ENCODE assay signal across 18 mouse cellular contexts in genomic region chr7:98145402-98145801, GRCm38 (mm10). TPM values are rescaled to one million over a fixed set of nuclear protein-coding genes. Genes with fewer than 3 reads are reported as not detected.
DNase-seq lines count a peak whose midpoint lies in the region; ATAC-seq and TF ChIP-seq lines count a peak whose summit lies in the region.
"Had no signal": no experiment of that assay in that cellular context is flagged by ENCODE, and none has a peak within 500 bp of the region (broad histone marks: within the 10 kb centered on the region; RNA-seq: fewer than 3 reads in every experiment).

Gene Omp, minus strand, starts transcription at chr7:98145502.

- no peak for DNase-seq in forebrain, embryonic 14.5 days (ENCODE audit: low spot score)
- DNase-seq in layer of hippocampus, adult 2 months (ENCODE audit: low spot score in 2 of 2), result no peak
- DNase-seq in layer of hippocampus, postnatal 36 days, result no peak
- DNase-seq in liver, embryonic 11.5 days (ENCODE audit: low spot score), result no peak
- DNase-seq: adrenal gland, adult 8-10 months; cerebellum, adult 2 months; gastrocnemius, postnatal 14 days; heart, adult 2 months; heart, postnatal 36 days had no signal

- no peaks in the 10 kb centered on the region for H3K9me3 ChIP-seq in forebrain, embryonic 14.5 days (replicated peaks; ENCODE audit: control insufficient read depth, low read length)
- H3K9me3 ChIP-seq in forebrain, embryonic 15.5 days, result no peaks in the 10 kb centered on the region
- H3K9me3 ChIP-seq in E14TG2a.4 (ENCODE audit: low read length), result no peaks in the 10 kb centered on the region
- no peaks in the 10 kb centered on the region for H3K9me3 ChIP-seq in embryonic facial prominence, embryonic 15.5 days (replicated peaks)
- H3K9me3 ChIP-seq in liver, embryonic 11.5 days (ENCODE audit: control insufficient read depth, low read length), result no peaks in the 10 kb centered on the region
- no peaks in the 10 kb centered on the region for H3K9me3 ChIP-seq in intestine, embryonic 16.5 days (ENCODE audit: control insufficient read depth, low read length)
- H3K9me3 ChIP-seq: forebrain, embryonic 13.5 days; G1E; heart, embryonic 12.5 days; intestine, embryonic 15.5 days had no signal

- 0 out of 2 replicates have a peak, but pooled peaks cover 3% of the 10 kb centered on the region for H3K36me3 ChIP-seq in forebrain, embryonic 14.5 days (ENCODE audit: control insufficient read depth, insufficient read depth, low read length)
- no peaks in the 10 kb centered on the region for H3K36me3 ChIP-seq in forebrain, embryonic 15.5 days
- H3K36me3 ChIP-seq in E14TG2a.4 (ENCODE audit: insufficient read depth, low read length), result peaks cover 26% of the 10 kb centered on the region
- no peaks in the 10 kb centered on the region for H3K36me3 ChIP-seq in embryonic facial prominence, embryonic 15.5 days
- peaks cover 5% of the 10 kb centered on the region; the same call in 1 of the 2 replicates for H3K36me3 ChIP-seq in liver, embryonic 11.5 days (ENCODE audit: control insufficient read depth, insufficient read depth, low read length)
- no peaks in the 10 kb centered on the region for H3K36me3 ChIP-seq in intestine, embryonic 16.5 days (ENCODE audit: control insufficient read depth, insufficient read depth, low read length)
- H3K36me3 ChIP-seq: G1E; heart, embryonic 12.5 days; intestine, embryonic 15.5 days had no signal

- H3K27me3 ChIP-seq in forebrain, embryonic 14.5 days (replicated peaks; ENCODE audit: control insufficient read depth, insufficient read depth, low read length), result no peaks in the 10 kb centered on the region
- H3K27me3 ChIP-seq in forebrain, embryonic 15.5 days, result no peaks in the 10 kb centered on the region
- H3K27me3 ChIP-seq in E14TG2a.4 (ENCODE audit: insufficient read depth, low read length), result peaks cover 23% of the 10 kb centered on the region
- no peaks in the 10 kb centered on the region for H3K27me3 ChIP-seq in embryonic facial prominence, embryonic 15.5 days
- H3K27me3 ChIP-seq in liver, embryonic 11.5 days (replicated peaks; ENCODE audit: control insufficient read depth, insufficient read depth, low read length), result no peaks in the 10 kb centered on the region
- no peaks in the 10 kb centered on the region for H3K27me3 ChIP-seq in intestine, embryonic 16.5 days (replicated peaks; ENCODE audit: control insufficient read depth, insufficient read depth, low read length)
- H3K27me3 ChIP-seq: forebrain, embryonic 13.5 days; intestine, embryonic 15.5 days had no signal

- TF ChIP-seq CTCF in layer of hippocampus, adult 2 months (conservative IDR thresholded peaks at IDR 0.05), result no peak
- no peak for TF ChIP-seq CTCF in E14TG2a.4 (conservative IDR thresholded peaks at IDR 0.05; ENCODE audit: low read length)

- 90% methylated on average over 5 of the region's 5 CpGs for WGBS in forebrain, embryonic 14.5 days
- WGBS in forebrain, embryonic 15.5 days, result 81% methylated on average over 5 of the region's 5 CpGs
- 84% methylated on average over 5 of the region's 5 CpGs for WGBS in embryonic facial prominence, embryonic 15.5 days
- WGBS in liver, embryonic 11.5 days, result 79% methylated on average over 5 of the region's 5 CpGs
- 92% methylated on average over 5 of the region's 5 CpGs for WGBS in intestine, embryonic 16.5 days

- no peak within 1 kb of the TSS for H3K4me3 ChIP-seq in forebrain, embryonic 14.5 days (ENCODE audit: low read depth, low read length)
- no peak within 1 kb of the TSS for H3K4me3 ChIP-seq in forebrain, embryonic 15.5 days
- H3K4me3 ChIP-seq in layer of hippocampus, adult 2 months, result no peak within 1 kb of the TSS
- peak within 1 kb of the TSS; percentile 61 for H3K4me3 ChIP-seq in E14TG2a.4 (replicated peaks; ENCODE audit: low read length)
- no peak within 1 kb of the TSS for H3K4me3 ChIP-seq in embryonic facial prominence, embryonic 15.5 days (replicated peaks)
- no peak within 1 kb of the TSS for H3K4me3 ChIP-seq in liver, embryonic 11.5 days (ENCODE audit: low read depth, low read length)
- no peak within 1 kb of the TSS for H3K4me3 ChIP-seq in intestine, embryonic 16.5 days (ENCODE audit: low read length)
- H3K4me3 ChIP-seq: forebrain, embryonic 13.5 days; heart, adult 2 months; heart, embryonic 12.5 days; intestine, embryonic 15.5 days had no signal

- H3K27ac ChIP-seq in forebrain, embryonic 14.5 days (ENCODE audit: low read depth, low read length), result 0 out of 2 replicates have a peak within 1 kb of the TSS, but pooled peaks have one; percentile 27
- no peak within 1 kb of the TSS; the same call in 1 of the 2 replicates for H3K27ac ChIP-seq in forebrain, embryonic 15.5 days (replicated peaks)
- peak within 1 kb of the TSS; percentile 48; the same call in 1 of the 2 replicates for H3K27ac ChIP-seq in layer of hippocampus, adult 2 months
- H3K27ac ChIP-seq in embryonic facial prominence, embryonic 15.5 days (replicated peaks), result no peak within 1 kb of the TSS
- H3K27ac ChIP-seq in liver, embryonic 11.5 days (ENCODE audit: low read depth, low read length), result no peak within 1 kb of the TSS
- H3K27ac ChIP-seq in intestine, embryonic 16.5 days (ENCODE audit: low read length), result no peak within 1 kb of the TSS
- H3K27ac ChIP-seq: heart, adult 2 months; hindbrain, postnatal 0 days; intestine, embryonic 15.5 days had no signal

- H3K4me1 ChIP-seq in forebrain, embryonic 14.5 days (ENCODE audit: control insufficient read depth, insufficient read depth, low read length), result peaks cover 7% of the 10 kb centered on the region
- H3K4me1 ChIP-seq in forebrain, embryonic 15.5 days, result peaks cover 28% of the 10 kb centered on the region
- H3K4me1 ChIP-seq in E14TG2a.4 (replicated peaks; ENCODE audit: low read depth, low read length), result peaks cover 59% of the 10 kb centered on the region
- 0 out of 2 replicates have a peak, but pooled peaks cover 4% of the 10 kb centered on the region for H3K4me1 ChIP-seq in embryonic facial prominence, embryonic 15.5 days
- H3K4me1 ChIP-seq in liver, embryonic 11.5 days (replicated peaks; ENCODE audit: control insufficient read depth, insufficient read depth, low read length), result peaks cover 23% of the 10 kb centered on the region
- no peaks in the 10 kb centered on the region for H3K4me1 ChIP-seq in intestine, embryonic 16.5 days (ENCODE audit: control insufficient read depth, insufficient read depth, low read length)
- H3K4me1 ChIP-seq: intestine, embryonic 15.5 days had no signal

- no peak for ATAC-seq in forebrain, embryonic 14.5 days
- ATAC-seq in forebrain, embryonic 15.5 days (replicated peaks), result no peak
- no peak for ATAC-seq in embryonic facial prominence, embryonic 15.5 days (ENCODE audit: insufficient number of reproducible peaks, low FRiP score, low TSS enrichment, low read depth)
- no peak for ATAC-seq in liver, embryonic 11.5 days (replicated peaks; ENCODE audit: low FRiP score)
- no peak for ATAC-seq in intestine, embryonic 16.5 days
- ATAC-seq: forebrain, embryonic 13.5 days; hindbrain, postnatal 0 days; intestine, embryonic 15.5 days had no signal

- H3K9ac ChIP-seq in forebrain, embryonic 14.5 days (ENCODE audit: low read length), result no peak within 1 kb of the TSS
- no peak within 1 kb of the TSS for H3K9ac ChIP-seq in forebrain, embryonic 15.5 days (replicated peaks)
- no peak within 1 kb of the TSS for H3K9ac ChIP-seq in embryonic facial prominence, embryonic 15.5 days
- no peak within 1 kb of the TSS for H3K9ac ChIP-seq in liver, embryonic 11.5 days (ENCODE audit: low read depth, low read length)
- H3K9ac ChIP-seq in intestine, embryonic 16.5 days (ENCODE audit: low read depth, low read length), result no peak within 1 kb of the TSS
- H3K9ac ChIP-seq: forebrain, embryonic 13.5 days; heart, embryonic 12.5 days; intestine, embryonic 15.5 days had no signal

- no peak within 1 kb of the TSS for H3K4me2 ChIP-seq in forebrain, embryonic 14.5 days (ENCODE audit: low read length)
- no peak within 1 kb of the TSS for H3K4me2 ChIP-seq in forebrain, embryonic 15.5 days (replicated peaks)
- H3K4me2 ChIP-seq in embryonic facial prominence, embryonic 15.5 days (replicated peaks), result no peak within 1 kb of the TSS
- no peak within 1 kb of the TSS for H3K4me2 ChIP-seq in liver, embryonic 11.5 days
- no peak within 1 kb of the TSS for H3K4me2 ChIP-seq in intestine, embryonic 16.5 days (ENCODE audit: low read depth, low read length)
- H3K4me2 ChIP-seq: forebrain, embryonic 13.5 days; heart, embryonic 12.5 days; intestine, embryonic 15.5 days had no signal

RNA-seq across cellular contexts. Expression of gene Omp, which starts in this region (rescaled TPM):
- polyA plus RNA-seq in forebrain, embryonic 14.5 days (2014; fragmentation: Nextera tagmentation; extraction: Ambion mirVana), result 0.30 and 0.32 TPM in 2 replicates
- 0.46 and 0.47 TPM in 2 replicates for polyA plus RNA-seq in forebrain, embryonic 15.5 days (2015; fragmentation: Nextera tagmentation; extraction: Ambion mirVana)
- total RNA-seq in layer of hippocampus, adult 2 months (2021), result 1 to 10 TPM in 1 of 2 experiments, under 1 TPM in 1; 0.96 to 1.3 TPM
- 1 to 10 TPM; 1.1 to 1.2 TPM for total RNA-seq in layer of hippocampus, postnatal 36 days (2021)
- 7.3 and 10.7 TPM in 2 replicates for polyA plus RNA-seq in embryonic facial prominence, embryonic 15.5 days (2015; fragmentation: Nextera tagmentation; extraction: Ambion mirVana)
- polyA plus RNA-seq in liver, embryonic 11.5 days (2014; fragmentation: Nextera tagmentation; extraction: Ambion mirVana), result 0.62 and 0.70 TPM in 2 replicates
- polyA plus RNA-seq in intestine, embryonic 16.5 days (2015; fragmentation: Nextera tagmentation; extraction: Ambion mirVana), result 0.37 TPM in 2 replicates
- polyA plus RNA-seq: G1E had no signal

Comparison
In these comparisons a context has a peak if more than half of its experiments do, and no peak if none do; other contexts are left out.
1. H3K27ac ChIP-seq: peak in forebrain, embryonic 14.5 days (single experiment) and layer of hippocampus, adult 2 months (single experiment); none in forebrain, embryonic 15.5 days (single experiment), embryonic facial prominence, embryonic 15.5 days (single experiment), liver, embryonic 11.5 days (single experiment) and intestine, embryonic 16.5 days (single experiment).